36 mouse cellular contexts compared by ENCODE assay signal in genomic region chr17:5688669-5689068, GRCm38 (mm10).
"Had no signal": no experiment of that assay in that cellular context is flagged by ENCODE, and none has a peak within 500 bp of the region (broad histone marks: within the 10 kb centered on the region; RNA-seq: fewer than 3 reads in every experiment).

No protein-coding gene starts in this region.

- H3K36me3 ChIP-seq: heart, embryonic 10.5 days; heart, embryonic 12.5 days; heart, embryonic 13.5 days; heart, embryonic 15.5 days; hindbrain, embryonic 10.5 days; hindbrain, embryonic 12.5 days; hindbrain, embryonic 13.5 days; hindbrain, embryonic 15.5 days; intestine, embryonic 15.5 days; kidney, embryonic 15.5 days had no signal

- H3K27ac ChIP-seq: heart, adult 2 months; heart, embryonic 10.5 days; heart, embryonic 15.5 days; hindbrain, embryonic 10.5 days; hindbrain, embryonic 12.5 days; hindbrain, embryonic 13.5 days; hindbrain, embryonic 14.5 days; hindbrain, embryonic 15.5 days; hindbrain, postnatal 0 days; intestine, embryonic 15.5 days; kidney, embryonic 15.5 days; kidney, postnatal 0 days; layer of hippocampus, adult 2 months had no signal

- H3K9ac ChIP-seq: heart, embryonic 12.5 days; heart, embryonic 13.5 days; heart, embryonic 15.5 days; hindbrain, embryonic 12.5 days; hindbrain, embryonic 13.5 days; hindbrain, embryonic 14.5 days; hindbrain, embryonic 15.5 days; intestine, embryonic 15.5 days; kidney, embryonic 15.5 days had no signal

- H3K27me3 ChIP-seq: heart, embryonic 12.5 days; heart, embryonic 13.5 days; hindbrain, embryonic 12.5 days; hindbrain, embryonic 13.5 days; hindbrain, embryonic 15.5 days; intestine, embryonic 15.5 days; kidney, embryonic 15.5 days had no signal

- DNase-seq: heart, adult 18-20 months; heart, adult 2 months; heart, postnatal 10 days; heart, postnatal 14 days; heart, postnatal 36 days; heart, postnatal 4 days; kidney, adult 11 months; kidney, adult 18-20 months; kidney, adult 2 months; kidney, adult 8-10 months; kidney, adult 9 months; kidney, postnatal 10 days; kidney, postnatal 14 days; kidney, postnatal 25 days; kidney, postnatal 36 days; kidney, postnatal 4 days; layer of hippocampus, adult 9-11 months had no signal

- H3K4me2 ChIP-seq: heart, embryonic 11.5 days; heart, embryonic 12.5 days; heart, embryonic 13.5 days; heart, embryonic 15.5 days; hindbrain, embryonic 12.5 days; hindbrain, embryonic 13.5 days; hindbrain, embryonic 14.5 days; hindbrain, embryonic 15.5 days; intestine, embryonic 15.5 days; kidney, embryonic 15.5 days had no signal

- H3K9me3 ChIP-seq: heart, embryonic 10.5 days; heart, embryonic 12.5 days; heart, embryonic 13.5 days; heart, embryonic 15.5 days; hindbrain, embryonic 10.5 days; hindbrain, embryonic 12.5 days; hindbrain, embryonic 13.5 days; hindbrain, embryonic 15.5 days; intestine, embryonic 15.5 days; kidney, embryonic 15.5 days had no signal

- ATAC-seq: hindbrain, embryonic 16.5 days; hindbrain, postnatal 0 days; inflammation-experienced regulatory T-cells, adult 6 months; intestine, embryonic 15.5 days; intestine, embryonic 16.5 days; intestine, postnatal 0 days had no signal

- H3K4me1 ChIP-seq: heart, embryonic 10.5 days; hindbrain, embryonic 10.5 days; hindbrain, embryonic 12.5 days; hindbrain, embryonic 15.5 days had no signal

- H3K4me3 ChIP-seq: heart, adult 2 months; heart, embryonic 10.5 days; heart, embryonic 12.5 days; heart, embryonic 13.5 days; heart, embryonic 15.5 days; hindbrain, embryonic 10.5 days; hindbrain, embryonic 12.5 days; hindbrain, embryonic 13.5 days; hindbrain, embryonic 15.5 days; intestine, embryonic 15.5 days; kidney, embryonic 15.5 days; layer of hippocampus, adult 2 months had no signal
